Mouse (Mus musculus) hindbrain, embryonic 10.5 days (tissue): ENCODE measurements around the gene Apom. TPM values are rescaled to one million over a fixed set of nuclear protein-coding genes. Genes with fewer than 3 reads are reported as not detected.

Source experiments
- DNase-seq: peaks from one replicate; pipeline ENCODE4 v3.0.0-alpha.2; 2017; ENCODE audit warnings: low spot score
- H3K27ac ChIP-seq: fragments of 300-500 bp; sonication (generic); 2 replicates; pipeline ENCODE4 v1.5.1; 2016; ENCODE audit warnings: mild to moderate bottlenecking, moderate library complexity
- H3K27me3 ChIP-seq: fragments of 300-500 bp; sonication (generic); 2 replicates; pipeline ENCODE4 v1.6.1; 2016; ENCODE audit warnings: mild to moderate bottlenecking; ENCODE audit not compliant: poor library complexity, insufficient read depth, severe bottlenecking
- H3K36me3 ChIP-seq: fragments of 300-500 bp; sonication (generic); 2 replicates; pipeline ENCODE4 v1.6.1; 2016; ENCODE audit warnings: mild to moderate bottlenecking, moderate library complexity
- H3K4me1 ChIP-seq: fragments of 300-500 bp; sonication (generic); replicated peaks from 2 replicates; pipeline ENCODE4 v1.6.1; 2016; ENCODE audit warnings: mild to moderate bottlenecking
- H3K4me3 ChIP-seq: fragments of 300-500 bp; sonication (generic); 2 replicates; pipeline ENCODE4 v1.5.1; 2016; ENCODE audit warnings: mild to moderate bottlenecking, moderate library complexity
- H3K9me3 ChIP-seq: fragments of 300-500 bp; sonication (generic); 2 replicates; pipeline ENCODE4 v1.6.1; 2016; ENCODE audit warnings: mild to moderate bottlenecking, moderate library complexity
- WGBS: fragments of 180-500 bp; shearing (Covaris S2); methylation state at CpG from one replicate; pipeline ENCODE4 v1.1.7; 2016; 5-methylcytosine and 5-hydroxymethylcytosine counted together
- polyA plus RNA-seq: library from polyadenylated mRNA; unstranded; fragments of >200 nt; fragmentation: Nextera tagmentation; extraction: Ambion mirVana; gene quantifications from 2 replicates; pipeline ENCODE4 v1.2.1, GENCODE M21; 2016

The Apom gene
- polyA plus RNA-seq, 1 experiment from 2014 or later, result 0.16 TPM

- no peak for DNase-seq
- Histone ChIP-seq H3K4me3 (peak overlapping the region; percentile 97), H3K4me1 (peaks cover 30% of the 10 kb centered on the region), H3K36me3 (peaks cover 24% of the 10 kb centered on the region), H3K27me3 (no peaks in the 10 kb centered on the region), H3K27ac (peak overlapping the region; percentile 100), H3K9me3 (no peaks in the 10 kb centered on the region)
- WGBS, result 27% methylated on average over 12 of the region's 12 CpGs
Observed at GRCm38 (mm10) chr17:35165451-35166155, 33.8 kb upstream of the Apom start.

GRCm38 (mm10) chr17:35164568-35165450 is 33.0 kb upstream of the Apom start, which contains the start of gene Prrc2a:
Gene Prrc2a (minus strand): TSS chr17:35164897.
- Histone ChIP-seq H3K4me3 (peak within 1 kb of the TSS; percentile 97), H3K27ac (peak within 1 kb of the TSS; percentile 100), H3K4me1 (peaks cover 30% of the 10 kb centered on the region), H3K36me3 (peaks cover 32% of the 10 kb centered on the region), H3K27me3 (no peaks in the 10 kb centered on the region), H3K9me3 (no peaks in the 10 kb centered on the region)
- peak; percentile 99 for DNase-seq
- WGBS, result under 1% methylated on average over 74 of the region's 89 CpGs

GRCm38 (mm10) chr17:35164218-35164567 is 32.3 kb upstream of the Apom start:
- under 1% methylated on average over 28 of the region's 28 CpGs for WGBS
- H3K4me3 ChIP-seq, result peak overlapping the region; percentile 97
- H3K36me3 ChIP-seq, result peaks cover 38% of the 10 kb centered on the region
- H3K27me3 ChIP-seq, result no peaks in the 10 kb centered on the region
- H3K27ac ChIP-seq, result peak overlapping the region; percentile 100
- H3K4me1 ChIP-seq, result peaks cover 30% of the 10 kb centered on the region
- H3K9me3 ChIP-seq, result no peaks in the 10 kb centered on the region
- no peak for DNase-seq

- Histone ChIP-seq H3K27ac (peak overlapping the region; percentile 100), H3K36me3 (peaks cover 45% of the 10 kb centered on the region), H3K4me1 (peaks cover 30% of the 10 kb centered on the region), H3K4me3 (peak overlapping the region; percentile 97), H3K27me3 (no peaks in the 10 kb centered on the region), H3K9me3 (no peaks in the 10 kb centered on the region)
- no peak for DNase-seq
- 26% methylated on average over 8 of the region's 8 CpGs for WGBS
Observed at GRCm38 (mm10) chr17:35163326-35164081, 31.7 kb upstream of the Apom start.

GRCm38 (mm10) chr17:35162730-35163129 is 30.9 kb upstream of the Apom start:
- Histone ChIP-seq H3K4me1 (peaks cover 30% of the 10 kb centered on the region), H3K27ac (peak overlapping the region; percentile 100), H3K27me3 (no peaks in the 10 kb centered on the region), H3K9me3 (no peaks in the 10 kb centered on the region), H3K36me3 (peaks cover 52% of the 10 kb centered on the region), H3K4me3 (peak overlapping the region; percentile 97)
- no peak for DNase-seq
- 71% methylated on average over 12 of the region's 12 CpGs for WGBS

GRCm38 (mm10) chr17:35162121-35162520 is 30.3 kb upstream of the Apom start:
- DNase-seq, result no peak
- Histone ChIP-seq H3K27ac (no peak overlapping the region), H3K36me3 (peaks cover 58% of the 10 kb centered on the region), H3K9me3 (no peaks in the 10 kb centered on the region), H3K4me3 (peak overlapping the region; percentile 97), H3K4me1 (peaks cover 30% of the 10 kb centered on the region), H3K27me3 (no peaks in the 10 kb centered on the region)
- 82% methylated on average over 14 of the region's 14 CpGs for WGBS

- no peaks in the 10 kb centered on the region for H3K27me3 ChIP-seq
- H3K4me3 ChIP-seq, result peak overlapping the region; percentile 97
- no peaks in the 10 kb centered on the region for H3K9me3 ChIP-seq
- WGBS, result 90% methylated on average over 11 of the region's 11 CpGs
- peaks cover 28% of the 10 kb centered on the region for H3K4me1 ChIP-seq
- no peak for DNase-seq
- H3K36me3 ChIP-seq, result peaks cover 65% of the 10 kb centered on the region
- H3K27ac ChIP-seq, result no peak overlapping the region
Observed at GRCm38 (mm10) chr17:35161421-35161820, 29.6 kb upstream of the Apom start.

GRCm38 (mm10) chr17:35159638-35160037 is 27.8 kb upstream of the Apom start:
- 87% methylated on average over 7 of the region's 7 CpGs for WGBS
- DNase-seq, result no peak
- peaks cover 83% of the 10 kb centered on the region for H3K36me3 ChIP-seq

GRCm38 (mm10) chr17:35158850-35159593 is 27.2 kb upstream of the Apom start:
- H3K27ac ChIP-seq, result no peak overlapping the region
- DNase-seq, result no peak
- 94% methylated on average over 16 of the region's 16 CpGs for WGBS
- peaks cover 21% of the 10 kb centered on the region for H3K4me1 ChIP-seq
- H3K4me3 ChIP-seq, result 0 out of 2 replicates have a peak overlapping the region, but pooled peaks have one; percentile 1
- peaks cover 89% of the 10 kb centered on the region for H3K36me3 ChIP-seq
- H3K27me3 ChIP-seq, result no peaks in the 10 kb centered on the region
- no peaks in the 10 kb centered on the region for H3K9me3 ChIP-seq

More at GRCm38 (mm10) chr17:35159638-35160037, 27.8 kb upstream of the Apom start:
- Histone ChIP-seq H3K4me1 (peaks cover 21% of the 10 kb centered on the region), H3K27ac (no peak overlapping the region), H3K4me3 (no peak overlapping the region), H3K27me3 (no peaks in the 10 kb centered on the region), H3K9me3 (no peaks in the 10 kb centered on the region)

- peaks cover 12% of the 10 kb centered on the region for H3K4me1 ChIP-seq
- H3K9me3 ChIP-seq, result no peaks in the 10 kb centered on the region
- WGBS, result 94% methylated on average over 8 of the region's 8 CpGs
- H3K27me3 ChIP-seq, result no peaks in the 10 kb centered on the region
- H3K4me3 ChIP-seq, result peak overlapping the region; percentile 1; the same call in 1 of the 2 replicates
- H3K27ac ChIP-seq, result no peak overlapping the region
- no peak for DNase-seq
- H3K36me3 ChIP-seq, result peaks cover 100% of the 10 kb centered on the region
Observed at GRCm38 (mm10) chr17:35157661-35158175, 25.9 kb upstream of the Apom start.

GRCm38 (mm10) chr17:35157254-35157653 is 25.4 kb upstream of the Apom start:
- Histone ChIP-seq H3K9me3 (no peaks in the 10 kb centered on the region), H3K4me3 (no peak overlapping the region), H3K27ac (no peak overlapping the region), H3K27me3 (no peaks in the 10 kb centered on the region), H3K4me1 (peaks cover 8% of the 10 kb centered on the region), H3K36me3 (peaks cover 100% of the 10 kb centered on the region)
- WGBS, result 94% methylated on average over 8 of the region's 8 CpGs
- DNase-seq, result no peak
